Mouse (Mus musculus) regulatory T cell (primary cell): Measurements from ENCODE around the gene Rbms3.

Experiments
- in situ Hi-C: fragments of 300-600 bp; cut with MboI, MseI; formaldehyde crosslinking; loops from one replicate; pipeline ENCODE4 v1.15.1; 2025; ENCODE audit warnings: high pct_unique_total_duplicates

Gene Rbms3

GRCm38 (mm10) chr9:117629771-117630170 lies at the start of gene Rbms3:
Rbms3 (minus strand) TSS chr9:117629913.
- in situ Hi-C loops = no loop called here

GRCm38 (mm10) chr9:117673311-117673710 lies 43.6 kb upstream of the Rbms3 start:
- in situ Hi-C loops = no loop called here

GRCm38 (mm10) chr9:117654626-117655025 lies 24.9 kb upstream of the Rbms3 start:
- in situ Hi-C loops = no loop called here

DNA sequence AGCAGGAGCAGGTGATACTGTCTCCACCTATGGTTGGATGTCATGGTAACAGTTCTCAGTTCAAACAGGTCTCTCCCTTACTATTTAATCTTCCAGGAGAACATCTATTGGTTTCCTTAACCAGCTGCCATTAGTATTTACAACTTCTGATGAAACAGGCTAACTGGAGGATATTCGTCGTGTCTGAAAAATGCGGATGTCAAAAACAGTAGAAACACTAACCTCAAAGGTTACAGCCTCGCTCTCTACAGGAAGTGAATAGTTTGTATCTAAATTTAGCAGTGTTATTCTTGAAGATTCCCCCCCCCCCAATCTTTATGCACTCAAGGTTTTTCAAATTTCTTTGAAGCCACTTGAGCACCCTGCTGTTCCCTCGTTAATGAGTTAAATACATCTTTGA lies 23.9 kb upstream of the Rbms3 start:
- in situ Hi-C loops = no loop called here

GRCm38 (mm10) chr9:117646131-117646530 lies 16.4 kb upstream of the Rbms3 start:
- in situ Hi-C loops = no loop called here

- in situ Hi-C loops = no loop called here
Measured at GRCm38 (mm10) chr9:117641090-117641782, 11.5 kb upstream of the Rbms3 start.

DNA sequence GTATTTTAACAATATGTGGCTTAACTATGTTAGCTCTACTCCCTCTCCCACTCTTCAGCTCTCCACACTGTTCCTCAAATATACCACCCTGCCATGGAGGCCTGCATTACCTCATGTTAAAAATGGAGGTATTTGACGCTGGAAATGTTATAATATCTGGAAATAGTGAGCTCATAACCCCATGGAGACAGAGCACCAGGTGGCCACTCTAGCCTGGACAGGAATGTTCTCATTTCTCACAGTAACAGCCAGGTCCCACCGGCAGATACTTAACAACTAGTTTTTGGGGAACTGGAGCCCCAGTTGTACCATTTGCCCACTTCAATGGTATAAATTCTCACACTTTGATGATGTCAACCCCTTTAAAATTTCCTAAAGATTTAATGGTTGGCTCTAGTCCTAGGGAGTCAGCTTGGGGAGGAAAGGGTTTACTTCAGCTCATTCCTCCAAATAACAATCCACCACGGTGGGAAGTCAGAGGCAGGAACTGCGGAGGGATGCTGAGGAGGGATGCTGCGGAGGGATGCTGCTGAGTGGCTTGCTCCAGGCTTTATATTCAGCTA lies 9.0 kb upstream of the Rbms3 start:
- in situ Hi-C loops = no loop called here

- in situ Hi-C loops = no loop called here
Measured at GRCm38 (mm10) chr9:117636492-117636891, 6.8 kb upstream of the Rbms3 start.

- in situ Hi-C loops = no loop called here
Measured at GRCm38 (mm10) chr9:117627173-117627572, 2.5 kb downstream of the Rbms3 start.

GRCm38 (mm10) chr9:117600781-117601180 lies 28.9 kb downstream of the Rbms3 start:
- in situ Hi-C loops = no loop called here

DNA sequence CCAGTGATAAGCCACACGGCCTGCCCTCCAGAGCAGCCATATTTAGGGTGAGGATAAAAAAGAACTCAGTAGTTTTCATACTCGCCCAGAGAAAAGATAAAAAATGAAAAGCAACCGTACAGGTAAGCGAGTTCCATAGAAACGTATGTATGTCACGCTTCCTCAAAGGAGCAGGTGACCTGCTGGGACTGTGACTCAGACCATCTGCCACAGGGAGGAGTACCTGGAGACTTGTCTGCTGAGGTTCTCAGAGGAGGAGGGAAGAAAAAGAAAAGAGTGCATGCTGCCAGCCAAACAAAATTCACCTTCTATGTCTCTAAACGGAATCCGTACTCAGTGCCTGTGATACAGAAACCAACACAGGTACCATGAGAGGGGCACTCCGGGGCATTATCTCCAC lies 30.4 kb downstream of the Rbms3 start:
- in situ Hi-C loops = no loop called here

GRCm38 (mm10) chr9:117596162-117596561 lies 33.6 kb downstream of the Rbms3 start:
- in situ Hi-C loops = no loop called here

DNA sequence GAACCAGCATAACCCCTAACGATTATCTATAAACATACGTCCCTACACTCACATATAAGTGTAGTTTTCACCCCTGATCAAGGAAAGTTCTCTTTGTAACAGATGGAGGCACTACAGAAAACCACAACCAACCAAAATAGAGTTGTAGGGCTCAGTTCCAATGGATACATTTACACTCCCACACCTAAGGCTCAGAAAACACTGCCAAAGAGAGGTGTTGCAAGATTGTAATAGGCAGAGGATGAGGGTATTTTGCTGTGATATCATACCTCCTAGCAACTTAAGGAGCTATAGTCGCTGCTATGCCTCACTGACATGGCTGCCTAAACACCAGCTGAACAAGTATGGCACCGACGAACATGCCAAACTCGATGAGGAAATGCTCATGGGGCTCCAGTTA lies 44.4 kb downstream of the Rbms3 start:
- in situ Hi-C loops = no loop called here

GRCm38 (mm10) chr9:117583638-117584037 lies 46.1 kb downstream of the Rbms3 start:
- in situ Hi-C loops = no loop called here

DNA sequence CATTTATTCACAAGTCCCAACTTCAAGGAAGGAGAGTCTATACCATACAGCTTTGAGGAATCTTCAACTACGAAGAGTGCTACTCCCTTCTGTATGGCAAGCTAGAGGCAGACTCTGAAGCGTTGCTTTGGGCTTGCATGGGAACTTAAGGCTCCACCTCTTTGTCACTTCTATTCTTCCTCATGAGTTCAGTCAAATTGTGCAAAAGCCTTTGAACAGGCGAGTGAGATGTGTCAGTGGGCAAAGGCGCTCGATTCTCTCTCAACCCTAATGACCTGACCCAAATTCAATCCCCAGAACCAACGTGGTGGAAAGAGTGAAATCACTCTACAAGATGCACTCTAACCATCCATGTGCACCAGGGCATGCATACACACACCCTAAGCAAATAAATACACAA lies 47.1 kb downstream of the Rbms3 start:
- in situ Hi-C loops = no loop called here

GRCm38 (mm10) chr9:117571186-117571855 lies 58.4 kb downstream of the Rbms3 start:
- in situ Hi-C loops = no loop called here

GRCm38 (mm10) chr9:117570240-117570821 lies 59.4 kb downstream of the Rbms3 start:
- in situ Hi-C loops = no loop called here

- in situ Hi-C loops = no loop called here
Measured at GRCm38 (mm10) chr9:117566293-117566692, 63.4 kb downstream of the Rbms3 start.

- in situ Hi-C loops = no loop called here
Measured at GRCm38 (mm10) chr9:117558562-117558961, 71.2 kb downstream of the Rbms3 start.

DNA sequence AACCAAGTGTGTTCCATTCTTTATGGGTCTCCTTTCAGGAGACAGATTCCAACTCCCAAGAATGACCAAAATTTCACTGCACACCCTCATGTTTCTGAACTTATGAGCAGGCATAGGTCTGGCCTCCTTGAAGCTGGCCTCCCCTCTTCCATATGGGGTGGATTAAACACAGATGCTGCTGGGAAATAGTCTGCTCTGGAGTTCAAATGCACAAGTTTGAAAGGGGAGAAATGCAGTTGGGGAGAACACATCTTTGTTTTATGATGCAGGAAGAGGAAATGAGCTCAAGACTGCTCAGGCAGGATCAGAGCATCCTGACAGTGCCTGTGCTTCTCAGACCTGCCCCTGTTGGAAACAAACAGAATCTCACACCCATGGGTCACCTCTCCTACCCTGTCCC lies 75.4 kb downstream of the Rbms3 start:
- in situ Hi-C loops = no loop called here

GRCm38 (mm10) chr9:117529281-117529680 lies 100.4 kb downstream of the Rbms3 start:
- in situ Hi-C loops = no loop called here

GRCm38 (mm10) chr9:117508941-117509340 lies 120.8 kb downstream of the Rbms3 start:
- in situ Hi-C loops = no loop called here

DNA sequence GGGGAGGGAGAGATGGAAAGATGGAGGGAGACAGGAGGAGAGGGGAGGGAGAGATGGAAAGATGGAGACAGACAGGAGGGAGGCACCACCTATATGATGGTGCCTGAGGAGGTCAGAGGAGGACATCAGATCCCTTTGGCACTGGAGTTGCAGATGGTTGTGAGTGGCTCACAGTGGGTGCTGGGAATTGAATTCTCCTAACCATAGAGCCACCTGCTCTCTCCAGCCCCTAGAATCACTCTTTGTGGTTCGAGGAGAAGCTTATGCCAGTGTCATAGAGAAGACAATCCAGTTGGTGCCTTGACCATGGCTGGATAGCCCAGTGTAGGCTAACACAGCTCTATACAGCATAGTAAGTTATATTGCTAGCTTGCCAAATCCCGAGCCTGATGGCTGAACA lies 137.8 kb downstream of the Rbms3 start:
- in situ Hi-C loops = no loop called here
